ENCODE assay signal across 11 mouse cellular contexts in genomic region chr2:127370561-127371483, GRCm38 (mm10). TPM values are rescaled to one million over a fixed set of nuclear protein-coding genes. Genes with fewer than 3 reads are reported as not detected.
A peak's percentile ranks its signal among the peaks of the same experiment; 100 is the strongest.
DNase-seq lines count a peak whose midpoint lies in the region; ATAC-seq and TF ChIP-seq lines count a peak whose summit lies in the region.
"Had no signal": no experiment of that assay in that cellular context is flagged by ENCODE, and none has a peak within 500 bp of the region (broad histone marks: within the 10 kb centered on the region; RNA-seq: fewer than 3 reads in every experiment).

No protein-coding gene starts in this region.

- H3K27ac ChIP-seq in heart, embryonic 11.5 days (ENCODE audit: low read depth, low read length), result peak overlapping the region; percentile 90
- peak overlapping the region; percentile 69 for H3K27ac ChIP-seq in midbrain, embryonic 10.5 days (replicated peaks)
- no peak overlapping the region for H3K27ac ChIP-seq in midbrain, postnatal 0 days (ENCODE audit: low read depth, low read length)
- H3K27ac ChIP-seq in intestine, embryonic 16.5 days (ENCODE audit: low read length), result no peak overlapping the region
- H3K27ac ChIP-seq in stomach, embryonic 16.5 days (ENCODE audit: low read length), result no peak overlapping the region
- H3K27ac ChIP-seq in midbrain, embryonic 15.5 days, result no peak overlapping the region
- H3K27ac ChIP-seq: neural tube, embryonic 15.5 days had no signal

- H3K4me1 ChIP-seq in heart, embryonic 11.5 days (ENCODE audit: control insufficient read depth, insufficient read depth, low read length), result peaks cover 48% of the 10 kb centered on the region
- H3K4me1 ChIP-seq in midbrain, embryonic 10.5 days, result peaks cover 13% of the 10 kb centered on the region
- no peaks in the 10 kb centered on the region for H3K4me1 ChIP-seq in midbrain, postnatal 0 days (ENCODE audit: insufficient read depth, low read length)
- H3K4me1 ChIP-seq in intestine, embryonic 16.5 days (ENCODE audit: control insufficient read depth, insufficient read depth, low read length), result peaks cover 15% of the 10 kb centered on the region
- peaks cover 14% of the 10 kb centered on the region for H3K4me1 ChIP-seq in stomach, embryonic 16.5 days (ENCODE audit: control insufficient read depth, insufficient read depth, low read length)
- H3K4me1 ChIP-seq in midbrain, embryonic 15.5 days, result no peaks in the 10 kb centered on the region
- H3K4me1 ChIP-seq: neural tube, embryonic 15.5 days had no signal

- peak overlapping the region; percentile 65 for H3K4me2 ChIP-seq in heart, embryonic 11.5 days
- no peak overlapping the region for H3K4me2 ChIP-seq in midbrain, postnatal 0 days (ENCODE audit: low read depth, low read length, poor library complexity, severe bottlenecking)
- H3K4me2 ChIP-seq in intestine, embryonic 16.5 days (ENCODE audit: low read depth, low read length), result no peak overlapping the region
- peak overlapping the region; percentile 34 for H3K4me2 ChIP-seq in stomach, embryonic 16.5 days (ENCODE audit: low read depth, low read length)
- no peak overlapping the region for H3K4me2 ChIP-seq in midbrain, embryonic 15.5 days
- H3K4me2 ChIP-seq: neural tube, embryonic 15.5 days had no signal

- no peak for DNase-seq in heart, adult 18-20 months
- DNase-seq in midbrain, embryonic 10.5 days (ENCODE audit: low spot score), result no peak
- no peak for DNase-seq in midbrain, postnatal 0 days (ENCODE audit: low spot score)
- no peak for DNase-seq in urinary bladder, postnatal 10 days (ENCODE audit: low spot score)

- H3K4me3 ChIP-seq in heart, embryonic 11.5 days (ENCODE audit: low read depth, low read length), result peak overlapping the region; percentile 37
- H3K4me3 ChIP-seq in midbrain, embryonic 10.5 days, result 0 out of 2 replicates have a peak overlapping the region, but pooled peaks have one; percentile 1
- H3K4me3 ChIP-seq in midbrain, postnatal 0 days (ENCODE audit: low read depth, low read length), result no peak overlapping the region
- H3K4me3 ChIP-seq in intestine, embryonic 16.5 days (ENCODE audit: low read length), result no peak overlapping the region
- H3K4me3 ChIP-seq in stomach, embryonic 16.5 days (replicated peaks; ENCODE audit: low read length), result no peak overlapping the region; the same call in 1 of the 2 replicates
- H3K4me3 ChIP-seq in midbrain, embryonic 15.5 days, result no peak overlapping the region
- H3K4me3 ChIP-seq: neural tube, embryonic 15.5 days had no signal

- no peaks in the 10 kb centered on the region for H3K9me3 ChIP-seq in heart, embryonic 11.5 days (replicated peaks; ENCODE audit: control insufficient read depth, low read length)
- H3K9me3 ChIP-seq in midbrain, embryonic 10.5 days (replicated peaks), result no peaks in the 10 kb centered on the region
- H3K9me3 ChIP-seq in midbrain, postnatal 0 days (ENCODE audit: low read length), result no peaks in the 10 kb centered on the region
- no peaks in the 10 kb centered on the region for H3K9me3 ChIP-seq in intestine, embryonic 16.5 days (ENCODE audit: control insufficient read depth, low read length)
- no peaks in the 10 kb centered on the region for H3K9me3 ChIP-seq in stomach, embryonic 16.5 days (replicated peaks; ENCODE audit: control insufficient read depth, low read length)
- H3K9me3 ChIP-seq in midbrain, embryonic 15.5 days, result no peaks in the 10 kb centered on the region
- H3K9me3 ChIP-seq: neural tube, embryonic 15.5 days had no signal

- H3K36me3 ChIP-seq in heart, embryonic 11.5 days (ENCODE audit: control insufficient read depth, insufficient read depth, low read length), result no peaks in the 10 kb centered on the region; the same call in 1 of the 2 replicates
- no peaks in the 10 kb centered on the region for H3K36me3 ChIP-seq in midbrain, embryonic 10.5 days
- H3K36me3 ChIP-seq in midbrain, postnatal 0 days (ENCODE audit: insufficient read depth, low read length), result no peaks in the 10 kb centered on the region
- no peaks in the 10 kb centered on the region for H3K36me3 ChIP-seq in intestine, embryonic 16.5 days (ENCODE audit: control insufficient read depth, insufficient read depth, low read length)
- H3K36me3 ChIP-seq in stomach, embryonic 16.5 days (ENCODE audit: control insufficient read depth, insufficient read depth, low read length), result no peaks in the 10 kb centered on the region
- H3K36me3 ChIP-seq in midbrain, embryonic 15.5 days (replicated peaks), result no peaks in the 10 kb centered on the region
- H3K36me3 ChIP-seq: neural tube, embryonic 15.5 days had no signal

- no peak for TF ChIP-seq CTCF in midbrain, postnatal 0 days (IDR thresholded peaks at IDR 0.05)

- peaks cover 6% of the 10 kb centered on the region for H3K27me3 ChIP-seq in heart, embryonic 11.5 days (ENCODE audit: control insufficient read depth, insufficient read depth, low read length)
- H3K27me3 ChIP-seq in midbrain, embryonic 10.5 days (ENCODE audit: low read depth, poor library complexity, severe bottlenecking), result peaks cover 22% of the 10 kb centered on the region
- peaks cover 9% of the 10 kb centered on the region; the same call in 1 of the 2 replicates for H3K27me3 ChIP-seq in midbrain, postnatal 0 days (ENCODE audit: insufficient read depth, low read length)
- peaks cover 11% of the 10 kb centered on the region for H3K27me3 ChIP-seq in intestine, embryonic 16.5 days (replicated peaks; ENCODE audit: control insufficient read depth, insufficient read depth, low read length)
- peaks cover 7% of the 10 kb centered on the region for H3K27me3 ChIP-seq in stomach, embryonic 16.5 days (ENCODE audit: control insufficient read depth, insufficient read depth, low read length)
- peaks cover 11% of the 10 kb centered on the region for H3K27me3 ChIP-seq in midbrain, embryonic 15.5 days (replicated peaks)

- 13% methylated on average over 9 of the region's 9 CpGs for WGBS in heart, embryonic 11.5 days (ENCODE audit: insufficient replicate concordance)
- 57% methylated on average over 9 of the region's 9 CpGs for WGBS in midbrain, embryonic 10.5 days
- 52% methylated on average over 8 of the region's 9 CpGs for WGBS in midbrain, postnatal 0 days
- 43% methylated on average over 9 of the region's 9 CpGs for WGBS in intestine, embryonic 16.5 days
- 23% methylated on average over 9 of the region's 9 CpGs for WGBS in stomach, embryonic 16.5 days
- WGBS in midbrain, embryonic 15.5 days, result 61% methylated on average over 9 of the region's 9 CpGs

- ATAC-seq in heart, embryonic 11.5 days (replicated peaks; ENCODE audit: insufficient number of reproducible peaks, low FRiP score, low TSS enrichment), result peak; percentile 80
- no peak for ATAC-seq in midbrain, postnatal 0 days (ENCODE audit: low FRiP score)
- ATAC-seq in intestine, embryonic 16.5 days, result peak; percentile 71
- ATAC-seq in stomach, embryonic 16.5 days (ENCODE audit: insufficient read depth, low FRiP score), result peak; percentile 83
- ATAC-seq in midbrain, embryonic 15.5 days (replicated peaks), result no peak

- peak overlapping the region; percentile 72 for H3K9ac ChIP-seq in heart, embryonic 11.5 days (ENCODE audit: low read depth, low read length)
- no peak overlapping the region for H3K9ac ChIP-seq in midbrain, postnatal 0 days (replicated peaks; ENCODE audit: low read length, poor library complexity, severe bottlenecking)
- no peak overlapping the region for H3K9ac ChIP-seq in intestine, embryonic 16.5 days (ENCODE audit: low read depth, low read length)
- H3K9ac ChIP-seq in stomach, embryonic 16.5 days (ENCODE audit: low read length), result peak overlapping the region; percentile 47
- no peak overlapping the region for H3K9ac ChIP-seq in midbrain, embryonic 15.5 days
- H3K9ac ChIP-seq: neural tube, embryonic 15.5 days had no signal

RNA-seq across cellular contexts. Expression of gene Adra2b, which starts 7.8 kb away (rescaled TPM):
- polyA plus RNA-seq in heart, embryonic 11.5 days (2014; fragmentation: Nextera tagmentation; extraction: Ambion mirVana), result 10.2 and 12.0 TPM in 2 replicates
- total RNA-seq in heart, adult 18-20 months (2021), result under 1 TPM; 0.72 to 0.77 TPM
- 2.6 and 2.8 TPM in 2 replicates for polyA plus RNA-seq in midbrain, embryonic 10.5 days (2016; fragmentation: Nextera tagmentation; extraction: Ambion mirVana)
- total RNA-seq in midbrain, postnatal 0 days (2014; rRNA removed), result 0.66 and 0.71 TPM in 2 replicates
- 0.54 and 0.68 TPM in 2 replicates for polyA plus RNA-seq in midbrain, postnatal 0 days (2015; fragmentation: Nextera tagmentation; extraction: Ambion mirVana)
- polyA plus RNA-seq in intestine, embryonic 16.5 days (2015; fragmentation: Nextera tagmentation; extraction: Ambion mirVana), result 1.3 and 2.0 TPM in 2 replicates
- 2.4 and 3.6 TPM in 2 replicates for polyA plus RNA-seq in stomach, embryonic 16.5 days (2015; fragmentation: Nextera tagmentation; extraction: Ambion mirVana)
- polyA plus RNA-seq in midbrain, embryonic 15.5 days (2015; fragmentation: Nextera tagmentation; extraction: Ambion mirVana), result 0.19 and 0.34 TPM in 2 replicates

RNA-seq across cellular contexts. Expression of gene Astl, which starts 32.4 kb away (rescaled TPM):
- polyA plus RNA-seq in heart, embryonic 11.5 days (2014; fragmentation: Nextera tagmentation; extraction: Ambion mirVana), result not detected in 2 replicates
- total RNA-seq in heart, adult 18-20 months (2021), result not detected
- not detected in 2 replicates for polyA plus RNA-seq in midbrain, embryonic 10.5 days (2016; fragmentation: Nextera tagmentation; extraction: Ambion mirVana)
- not detected in 2 replicates for total RNA-seq in midbrain, postnatal 0 days (2014; rRNA removed)
- polyA plus RNA-seq in midbrain, postnatal 0 days (2015; fragmentation: Nextera tagmentation; extraction: Ambion mirVana), result not detected in 2 replicates
- polyA plus RNA-seq in intestine, embryonic 16.5 days (2015; fragmentation: Nextera tagmentation; extraction: Ambion mirVana), result not detected in 2 replicates
- not detected in 2 replicates for polyA plus RNA-seq in stomach, embryonic 16.5 days (2015; fragmentation: Nextera tagmentation; extraction: Ambion mirVana)
- not detected in 2 replicates for polyA plus RNA-seq in midbrain, embryonic 15.5 days (2015; fragmentation: Nextera tagmentation; extraction: Ambion mirVana)
- total RNA-seq: layer of hippocampus, postnatal 10 days had no signal
- polyA plus RNA-seq: neural tube, embryonic 15.5 days had no signal

RNA-seq across cellular contexts. Expression of gene Dusp2, which starts 34.9 kb away (rescaled TPM):
- polyA plus RNA-seq in heart, embryonic 11.5 days (2014; fragmentation: Nextera tagmentation; extraction: Ambion mirVana), result 17.4 and 18.3 TPM in 2 replicates
- total RNA-seq in heart, adult 18-20 months (2021), result 1 to 10 TPM in 1 of 2 experiments, under 1 TPM in 1; 0.57 to 2.0 TPM
- 3.2 and 3.9 TPM in 2 replicates for polyA plus RNA-seq in midbrain, embryonic 10.5 days (2016; fragmentation: Nextera tagmentation; extraction: Ambion mirVana)
- 10.8 and 18.0 TPM in 2 replicates for total RNA-seq in midbrain, postnatal 0 days (2014; rRNA removed)
- polyA plus RNA-seq in midbrain, postnatal 0 days (2015; fragmentation: Nextera tagmentation; extraction: Ambion mirVana), result 23.0 and 23.6 TPM in 2 replicates
- 2.1 and 3.5 TPM in 2 replicates for polyA plus RNA-seq in intestine, embryonic 16.5 days (2015; fragmentation: Nextera tagmentation; extraction: Ambion mirVana)
- 2.5 and 2.9 TPM in 2 replicates for polyA plus RNA-seq in stomach, embryonic 16.5 days (2015; fragmentation: Nextera tagmentation; extraction: Ambion mirVana)
- polyA plus RNA-seq in midbrain, embryonic 15.5 days (2015; fragmentation: Nextera tagmentation; extraction: Ambion mirVana), result 11.0 TPM in 2 replicates

RNA-seq across cellular contexts. Expression of gene Gpat2, which starts 54.2 kb away (rescaled TPM):
- 0.30 and 0.34 TPM in 2 replicates for polyA plus RNA-seq in heart, embryonic 11.5 days (2014; fragmentation: Nextera tagmentation; extraction: Ambion mirVana)
- not detected for total RNA-seq in heart, adult 18-20 months (2021)
- polyA plus RNA-seq in midbrain, embryonic 10.5 days (2016; fragmentation: Nextera tagmentation; extraction: Ambion mirVana), result 0.10 and 0.29 TPM in 2 replicates
- total RNA-seq in midbrain, postnatal 0 days (2014; rRNA removed), result 0.09 and 0.55 TPM in 2 replicates
- 0.16 and 0.23 TPM in 2 replicates for polyA plus RNA-seq in midbrain, postnatal 0 days (2015; fragmentation: Nextera tagmentation; extraction: Ambion mirVana)
- polyA plus RNA-seq in intestine, embryonic 16.5 days (2015; fragmentation: Nextera tagmentation; extraction: Ambion mirVana), result 0.09 and 0.12 TPM in 2 replicates
- polyA plus RNA-seq in stomach, embryonic 16.5 days (2015; fragmentation: Nextera tagmentation; extraction: Ambion mirVana), result 0.28 and 0.36 TPM in 2 replicates
- polyA plus RNA-seq in midbrain, embryonic 15.5 days (2015; fragmentation: Nextera tagmentation; extraction: Ambion mirVana), result 0.21 and 0.24 TPM in 2 replicates
- total RNA-seq: hematopoietic stem cell, adult 5-6 weeks; layer of hippocampus, postnatal 10 days had no signal

Comparison
In these comparisons a context has a peak if more than half of its experiments do, and no peak if none do; other contexts are left out.
1. H3K27ac ChIP-seq: peak in heart, embryonic 11.5 days (single experiment) and midbrain, embryonic 10.5 days (single experiment); none in midbrain, postnatal 0 days (single experiment), intestine, embryonic 16.5 days (single experiment), stomach, embryonic 16.5 days (single experiment) and midbrain, embryonic 15.5 days (single experiment).
2. H3K4me3 ChIP-seq: peak in heart, embryonic 11.5 days (single experiment) and midbrain, embryonic 10.5 days (single experiment); none in midbrain, postnatal 0 days (single experiment), intestine, embryonic 16.5 days (single experiment), stomach, embryonic 16.5 days (single experiment) and midbrain, embryonic 15.5 days (single experiment).
3. ATAC-seq: peak in heart, embryonic 11.5 days (single experiment), intestine, embryonic 16.5 days (single experiment) and stomach, embryonic 16.5 days (single experiment); none in midbrain, postnatal 0 days (single experiment) and midbrain, embryonic 15.5 days (single experiment).
4. H3K4me2 ChIP-seq: peak in heart, embryonic 11.5 days (single experiment) and stomach, embryonic 16.5 days (single experiment); none in midbrain, postnatal 0 days (single experiment), intestine, embryonic 16.5 days (single experiment) and midbrain, embryonic 15.5 days (single experiment).
5. H3K9ac ChIP-seq: peak in heart, embryonic 11.5 days (single experiment) and stomach, embryonic 16.5 days (single experiment); none in midbrain, postnatal 0 days (single experiment), intestine, embryonic 16.5 days (single experiment) and midbrain, embryonic 15.5 days (single experiment).